Comparison of ENCODE assay signal across 20 mouse cellular contexts in the genomic region with DNA sequence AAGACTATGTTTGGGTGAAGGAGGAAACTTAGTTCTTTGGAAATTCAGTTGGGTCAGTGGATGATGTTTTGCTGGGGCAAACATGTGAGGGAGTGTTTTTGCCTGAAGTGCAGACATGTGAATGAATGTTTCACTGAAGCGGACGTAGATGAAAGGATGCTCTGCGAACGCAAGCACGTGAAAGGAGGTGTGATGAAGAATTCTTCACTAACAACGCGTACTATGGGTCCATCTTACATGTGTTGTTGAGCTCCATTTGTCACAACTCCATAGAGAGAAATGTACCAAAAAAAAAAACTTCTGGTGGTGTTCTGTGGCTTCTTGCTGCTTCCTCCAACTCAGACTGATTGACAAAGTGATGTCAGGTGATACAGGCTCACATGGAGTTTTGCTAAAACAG.
"Had no signal": no experiment of that assay in that cellular context is flagged by ENCODE, and none has a peak within 500 bp of the region (broad histone marks: within the 10 kb centered on the region; RNA-seq: fewer than 3 reads in every experiment).

No protein-coding gene starts in this region.

- H3K4me1 ChIP-seq: liver, embryonic 15.5 days; neural tube, embryonic 12.5 days; stomach, embryonic 15.5 days had no signal

- H3K27me3 ChIP-seq: lung, embryonic 15.5 days; neural tube, embryonic 12.5 days; stomach, embryonic 15.5 days had no signal

- H3K9me3 ChIP-seq: liver, embryonic 15.5 days; lung, embryonic 15.5 days; neural tube, embryonic 12.5 days; stomach, embryonic 15.5 days had no signal

- ATAC-seq: liver, postnatal 0 days; lung, postnatal 0 days; midbrain, embryonic 16.5 days had no signal

- H3K4me3 ChIP-seq: liver, embryonic 15.5 days; lung, embryonic 15.5 days; megakaryocyte, embryonic 14.5 days; myocyte; neural tube, embryonic 12.5 days; stomach, embryonic 15.5 days had no signal

- DNase-seq: liver, postnatal 0 days; lung, adult 2 months; lung, postnatal 14 days; lung, postnatal 36 days; midbrain, embryonic 14.5 days; right cerebral cortex, postnatal 14 days; thymus, adult 2 months; thymus, postnatal 25 days; thymus, postnatal 4 days had no signal

- H3K36me3 ChIP-seq: liver, embryonic 15.5 days; lung, embryonic 15.5 days; neural tube, embryonic 12.5 days; stomach, embryonic 15.5 days had no signal

- H3K27ac ChIP-seq: liver, embryonic 15.5 days; lung, embryonic 15.5 days; macrophage; neural tube, embryonic 12.5 days; stomach, embryonic 15.5 days; stomach, postnatal 0 days had no signal

- H3K4me2 ChIP-seq: liver, embryonic 15.5 days; lung, embryonic 15.5 days; midbrain, embryonic 11.5 days; neural tube, embryonic 12.5 days; stomach, embryonic 15.5 days had no signal

- H3K9ac ChIP-seq: liver, embryonic 15.5 days; liver, postnatal 0 days; lung, embryonic 15.5 days; neural tube, embryonic 12.5 days; stomach, embryonic 15.5 days had no signal
